ENCODE assay signal across 17 mouse cellular contexts in the genomic region with DNA sequence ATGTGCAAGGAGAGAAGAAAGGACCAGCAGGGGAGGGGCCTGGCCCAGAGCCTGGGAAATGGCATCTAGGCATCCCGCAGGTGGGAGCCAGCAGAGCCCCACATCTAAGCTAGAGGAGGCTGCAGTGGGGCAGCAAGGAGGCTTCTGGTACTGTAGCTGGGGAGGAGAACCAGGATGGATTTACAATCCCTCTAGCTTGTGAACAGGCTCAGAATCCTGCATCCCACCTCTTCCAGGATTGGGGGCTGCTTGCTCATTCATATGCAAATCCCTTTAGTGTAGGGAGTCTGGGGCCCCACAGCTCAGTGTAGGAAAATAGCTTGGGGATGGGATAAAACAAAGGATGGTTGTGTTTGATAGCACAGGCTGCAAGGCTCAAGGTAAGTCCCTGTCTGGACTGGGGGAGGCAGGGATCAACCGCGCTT. TPM values are rescaled to one million over a fixed set of nuclear protein-coding genes. Genes with fewer than 3 reads are reported as not detected.
DNase-seq lines count a peak whose midpoint lies in the region; ATAC-seq and TF ChIP-seq lines count a peak whose summit lies in the region.
"Had no signal": no experiment of that assay in that cellular context is flagged by ENCODE, and none has a peak within 500 bp of the region (broad histone marks: within the 10 kb centered on the region; RNA-seq: fewer than 3 reads in every experiment).

No protein-coding gene starts in this region.

- DNase-seq in brain, embryonic 14.5 days (ENCODE audit: low read depth), result peak; percentile 93
- peak; percentile 78 for DNase-seq in forebrain, embryonic 11.5 days (ENCODE audit: low spot score)
- DNase-seq in adrenal gland, postnatal 14 days, result no peak
- DNase-seq in thymus, postnatal 14 days, result no peak
- no peak for DNase-seq in heart, adult 9 months (ENCODE audit: low spot score in 2 of 2)
- DNase-seq: adrenal gland, postnatal 36 days; cerebellum, adult 11 months; heart, postnatal 14 days; layer of hippocampus, postnatal 36 days; liver; lung, postnatal 36 days; thymus, postnatal 4 days had no signal

- TF ChIP-seq POLR2A in brain, embryonic 14.5 days (IDR thresholded peaks at IDR 0.05; ENCODE audit: borderline replicate concordance, extremely low read depth, insufficient read depth, insufficient read length, poor library complexity, severe bottlenecking), result no peak

- no peaks in the 10 kb centered on the region for H3K36me3 ChIP-seq in forebrain, embryonic 11.5 days (ENCODE audit: control insufficient read depth, insufficient read depth, low read length)
- H3K36me3 ChIP-seq in hindbrain, embryonic 15.5 days, result no peaks in the 10 kb centered on the region
- no peaks in the 10 kb centered on the region for H3K36me3 ChIP-seq in neural tube, embryonic 12.5 days
- H3K36me3 ChIP-seq: embryonic facial prominence, embryonic 12.5 days; kidney, embryonic 15.5 days had no signal

- H3K4me2 ChIP-seq in forebrain, embryonic 11.5 days (ENCODE audit: low read depth, low read length, severe bottlenecking), result peak overlapping the region; percentile 31; the same call in 1 of the 2 replicates
- H3K4me2 ChIP-seq in hindbrain, embryonic 15.5 days, result no peak overlapping the region
- H3K4me2 ChIP-seq in neural tube, embryonic 12.5 days (replicated peaks), result peak overlapping the region; percentile 14; the same call in 1 of the 2 replicates
- H3K4me2 ChIP-seq: embryonic facial prominence, embryonic 12.5 days; kidney, embryonic 15.5 days had no signal

- H3K27ac ChIP-seq in forebrain, embryonic 11.5 days (ENCODE audit: low read depth, low read length), result peak overlapping the region; percentile 89
- H3K27ac ChIP-seq in hindbrain, embryonic 15.5 days (replicated peaks), result peak overlapping the region; percentile 26
- H3K27ac ChIP-seq in neural tube, embryonic 12.5 days, result no peak overlapping the region
- H3K27ac ChIP-seq: embryonic facial prominence, embryonic 12.5 days; kidney, embryonic 15.5 days had no signal

- 6% methylated on average over 3 of the region's 3 CpGs for WGBS in forebrain, embryonic 11.5 days
- 34% methylated on average over 3 of the region's 3 CpGs for WGBS in hindbrain, embryonic 15.5 days
- WGBS in neural tube, embryonic 12.5 days, result 10% methylated on average over 3 of the region's 3 CpGs

- H3K9ac ChIP-seq in forebrain, embryonic 11.5 days (ENCODE audit: low read length), result peak overlapping the region; percentile 27; the same call in 1 of the 2 replicates
- no peak overlapping the region for H3K9ac ChIP-seq in hindbrain, embryonic 15.5 days
- no peak overlapping the region for H3K9ac ChIP-seq in neural tube, embryonic 12.5 days
- H3K9ac ChIP-seq: embryonic facial prominence, embryonic 12.5 days; kidney, embryonic 15.5 days had no signal

- no peak for TF ChIP-seq CTCF in brain, embryonic 14.5 days (IDR thresholded peaks at IDR 0.05; ENCODE audit: borderline replicate concordance, extremely low read depth, insufficient read depth, insufficient read length)

- peak; percentile 95 for ATAC-seq in forebrain, embryonic 11.5 days (replicated peaks; ENCODE audit: low FRiP score)
- ATAC-seq in hindbrain, embryonic 15.5 days (ENCODE audit: low FRiP score, low read depth), result peak; percentile 80
- peak; percentile 95 for ATAC-seq in neural tube, embryonic 12.5 days (ENCODE audit: low FRiP score, low read depth)

- H3K27me3 ChIP-seq in forebrain, embryonic 11.5 days (ENCODE audit: control insufficient read depth, insufficient read depth, low read length), result peaks cover 3% of the 10 kb centered on the region; the same call in 1 of the 2 replicates
- no peaks in the 10 kb centered on the region for H3K27me3 ChIP-seq in hindbrain, embryonic 15.5 days
- H3K27me3 ChIP-seq in neural tube, embryonic 12.5 days (replicated peaks), result no peaks in the 10 kb centered on the region
- H3K27me3 ChIP-seq: CH12.LX; embryonic facial prominence, embryonic 12.5 days; kidney, embryonic 15.5 days had no signal

- no peak overlapping the region for H3K4me3 ChIP-seq in forebrain, embryonic 11.5 days (ENCODE audit: low read depth, low read length)
- H3K4me3 ChIP-seq in hindbrain, embryonic 15.5 days, result no peak overlapping the region
- no peak overlapping the region for H3K4me3 ChIP-seq in neural tube, embryonic 12.5 days
- H3K4me3 ChIP-seq: embryonic facial prominence, embryonic 12.5 days; kidney, embryonic 15.5 days had no signal

- no peaks in the 10 kb centered on the region for H3K9me3 ChIP-seq in forebrain, embryonic 11.5 days (ENCODE audit: control insufficient read depth, low read length)
- no peaks in the 10 kb centered on the region for H3K9me3 ChIP-seq in hindbrain, embryonic 15.5 days
- H3K9me3 ChIP-seq in neural tube, embryonic 12.5 days, result no peaks in the 10 kb centered on the region
- H3K9me3 ChIP-seq: embryonic facial prominence, embryonic 12.5 days; kidney, embryonic 15.5 days had no signal

- H3K4me1 ChIP-seq in forebrain, embryonic 11.5 days (replicated peaks; ENCODE audit: control insufficient read depth, insufficient read depth, low read length), result peaks cover 14% of the 10 kb centered on the region; the same call in 1 of the 2 replicates
- peaks cover 22% of the 10 kb centered on the region for H3K4me1 ChIP-seq in hindbrain, embryonic 15.5 days (replicated peaks)
- peaks cover 21% of the 10 kb centered on the region for H3K4me1 ChIP-seq in neural tube, embryonic 12.5 days
- H3K4me1 ChIP-seq: kidney, embryonic 15.5 days had no signal

RNA-seq across cellular contexts. Expression of gene Rtp4, which starts 15.8 kb away (rescaled TPM):
- polyA plus RNA-seq in brain, embryonic 14.5 days (2012; rRNA removed), result 2.7 and 3.8 TPM in 2 replicates
- 1.7 and 2.2 TPM in 2 replicates for polyA plus RNA-seq in forebrain, embryonic 11.5 days (2014; fragmentation: Nextera tagmentation; extraction: Ambion mirVana)
- polyA plus RNA-seq in hindbrain, embryonic 15.5 days (2015; fragmentation: Nextera tagmentation; extraction: Ambion mirVana), result 4.8 and 6.0 TPM in 2 replicates
- 2.0 and 2.2 TPM in 2 replicates for polyA plus RNA-seq in neural tube, embryonic 12.5 days (2016; fragmentation: Nextera tagmentation; extraction: Ambion mirVana)
- total RNA-seq in adrenal gland, postnatal 14 days (2021), result 6.3 and 9.2 TPM in 2 replicates

RNA-seq across cellular contexts. Expression of gene Masp1, which starts 16.3 kb away (rescaled TPM):
- 49.5 and 59.7 TPM in 2 replicates for polyA plus RNA-seq in brain, embryonic 14.5 days (2012; rRNA removed)
- polyA plus RNA-seq in forebrain, embryonic 11.5 days (2014; fragmentation: Nextera tagmentation; extraction: Ambion mirVana), result 19.5 and 22.7 TPM in 2 replicates
- 25.3 and 28.4 TPM in 2 replicates for polyA plus RNA-seq in hindbrain, embryonic 15.5 days (2015; fragmentation: Nextera tagmentation; extraction: Ambion mirVana)
- polyA plus RNA-seq in neural tube, embryonic 12.5 days (2016; fragmentation: Nextera tagmentation; extraction: Ambion mirVana), result 31.0 and 35.5 TPM in 2 replicates
- total RNA-seq in adrenal gland, postnatal 14 days (2021), result 69.6 and 71.5 TPM in 2 replicates

Comparison
In these comparisons a context has a peak if more than half of its experiments do, and no peak if none do; other contexts are left out.
1. DNase-seq: peak in brain, embryonic 14.5 days (single experiment) and forebrain, embryonic 11.5 days (single experiment); none in adrenal gland, postnatal 14 days (single experiment), thymus, postnatal 14 days (single experiment) and heart, adult 9 months (0 of 2).
2. Peak in every context shown above with its lines, with median percentiles within 50 percentile points of each other: ATAC-seq.